Mouse (Mus musculus) bone marrow macrophage, adult 2 months (primary cell): ENCODE data around the gene Teddm1b.

ENCODE experiments used
- CTCF ChIP-seq: IDR thresholded peaks from 2 replicates; pipeline ENCODE4 v1.5.1; 2012; ENCODE audit warnings: low read depth, mild to moderate bottlenecking, low read length, moderate library complexity
- POLR2A ChIP-seq: IDR thresholded peaks from 2 replicates; pipeline ENCODE4 v1.6.1; 2012; ENCODE audit warnings: mild to moderate bottlenecking, low read depth, low read length, borderline replicate concordance

DNA sequence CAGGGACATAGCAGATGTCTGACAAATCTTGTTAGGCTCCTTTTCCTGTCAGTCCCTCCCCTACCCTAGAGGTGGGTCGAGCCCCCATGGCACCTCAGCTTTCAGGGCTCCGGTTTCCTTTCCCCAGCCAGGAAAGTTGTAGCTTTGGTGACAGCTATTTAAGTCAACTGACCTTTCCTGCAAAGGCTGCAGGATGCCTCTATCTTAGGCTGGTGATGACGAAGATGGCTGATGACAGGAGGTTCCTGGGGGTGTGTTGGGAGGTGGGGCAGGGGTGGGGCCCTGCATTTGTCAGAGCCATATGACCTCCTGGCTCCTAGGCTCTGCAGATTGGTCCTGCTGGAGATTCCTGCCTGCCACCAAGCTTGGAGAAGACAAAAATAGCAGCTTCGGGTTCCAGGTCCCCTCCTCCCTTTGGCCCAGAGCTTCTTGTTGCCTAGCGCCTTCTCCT lies 48.5 kb downstream of the Teddm1b start:
- no peak for TF ChIP-seq POLR2A
- no peak for TF ChIP-seq CTCF
